Mouse (Mus musculus) mouse embryonic stem cell (cell line): Measurements from ENCODE around the gene Nkg7.

Experiments
- in situ Hi-C, 2 experiments: fragments of 300-500 bp; cut with MboI; formaldehyde crosslinking; loops; 1 replicate in 1 of 2; 3 replicates in 1 of 2; pipeline ENCODE4 v1.14.3; 2019 to 2020; ENCODE audit warnings: low sequenced_read_pairs in 2 of 2, low pct_unique_long_range_greater_than_20kb in 1 of 2, mixed read lengths in 1 of 2; ENCODE audit not compliant: unreplicated experiment in 1 of 2

Gene Nkg7

DNA sequence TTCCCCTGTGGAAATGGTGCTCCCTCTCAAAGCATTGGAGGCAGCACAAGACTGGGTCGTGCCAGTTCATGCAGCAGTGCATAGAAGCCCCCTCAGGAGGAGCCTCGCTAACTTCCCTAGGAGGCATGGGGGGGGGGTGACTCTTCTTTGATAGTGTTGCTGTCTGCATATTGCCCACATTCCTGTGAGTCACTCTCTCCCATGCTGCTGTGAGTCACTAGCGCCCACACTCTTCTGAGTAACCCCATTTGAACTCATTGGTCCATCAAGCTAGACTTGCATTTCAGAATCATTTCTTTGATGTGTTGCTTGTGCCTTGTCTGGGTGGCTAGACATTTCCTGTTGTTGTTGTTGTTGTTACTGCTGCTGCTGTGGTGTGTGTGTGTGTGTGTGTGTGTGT is 44.3 kb downstream of the Nkg7 start:
- in situ Hi-C loops: no loop called here

DNA sequence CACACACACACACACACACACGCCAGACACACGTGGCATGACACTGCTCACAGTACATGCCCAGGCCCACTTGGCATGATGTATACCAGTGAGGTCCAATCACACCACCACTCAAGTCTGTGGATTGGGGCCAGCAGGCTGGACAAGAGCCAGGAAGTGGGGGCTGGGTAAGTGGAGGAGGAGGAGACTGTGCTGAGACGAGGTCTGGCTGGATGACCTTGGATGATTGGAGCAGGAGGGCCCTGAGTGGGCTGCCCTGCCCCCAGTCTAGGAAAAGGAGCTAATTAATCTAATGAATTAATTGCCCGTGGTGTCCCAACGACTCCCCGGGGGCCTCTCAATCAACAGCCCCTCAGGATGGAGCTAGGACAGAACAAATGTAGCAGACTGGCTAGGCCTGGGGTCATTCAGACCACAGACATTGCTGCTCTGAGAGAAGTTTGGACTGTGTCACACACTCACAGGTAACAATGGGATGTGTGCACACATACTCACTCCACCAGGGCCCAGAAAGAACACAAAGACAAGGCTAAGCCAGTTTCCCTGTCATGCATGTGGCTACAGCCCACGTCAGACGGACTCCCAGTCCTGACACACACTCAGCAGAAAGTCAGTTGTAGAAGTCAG is 45.3 kb downstream of the Nkg7 start:
- in situ Hi-C loops: no loop called here

DNA sequence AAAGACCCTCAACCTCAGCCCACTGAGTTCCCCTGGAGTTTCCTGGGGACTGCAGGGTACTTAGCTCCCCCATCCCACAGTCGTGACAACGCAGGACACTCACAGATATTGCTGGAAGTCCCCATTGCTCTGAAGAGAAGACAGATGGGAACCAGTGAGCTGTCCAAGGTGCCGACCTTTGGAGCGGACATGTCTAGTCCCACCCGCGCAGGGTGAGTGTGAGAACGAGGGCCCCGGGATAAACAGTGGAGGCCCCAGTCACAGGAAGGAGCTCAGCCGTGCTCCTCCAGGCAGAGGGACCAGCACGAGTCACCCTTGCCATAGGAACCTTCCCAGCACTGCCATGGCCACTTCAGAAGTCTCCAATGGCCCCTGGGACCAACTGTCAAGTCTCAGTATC is 46.4 kb downstream of the Nkg7 start:
- in situ Hi-C loops: no loop called here
